Mouse (Mus musculus) limb, embryonic 11.5 days (tissue): ENCODE measurements around the gene Socs2. TPM values are rescaled to one million over a fixed set of nuclear protein-coding genes. Genes with fewer than 3 reads are reported as not detected.
A peak's percentile ranks its signal among the peaks of the same experiment; 100 is the strongest.

ENCODE experiments used
- ATAC-seq: fragments of 200-750 bp; cut with Nextera tagmentation; 2 replicates; pipeline ENCODE4 v1.8.0; 2017; ENCODE audit warnings: low read depth; ENCODE audit not compliant: insufficient number of reproducible peaks, low FRiP score, low TSS enrichment
- DNase-seq: peaks from one replicate; pipeline ENCODE4 v3.0.0-alpha.2; 2015; ENCODE audit warnings: low spot score
- H3K27ac ChIP-seq: fragments of 300-500 bp; sonication (generic); replicated peaks from 2 replicates; pipeline ENCODE4 v1.5.1; 2014; ENCODE audit warnings: low read depth, mild to moderate bottlenecking, low read length
- H3K27me3 ChIP-seq: fragments of 300-500 bp; sonication (generic); 2 replicates; pipeline ENCODE4 v1.6.1; 2014; ENCODE audit warnings: mild to moderate bottlenecking, low read length, mixed read lengths; ENCODE audit not compliant: control insufficient read depth, insufficient read depth
- H3K36me3 ChIP-seq: fragments of 300-500 bp; sonication (generic); 2 replicates; pipeline ENCODE4 v1.6.1; 2014; ENCODE audit warnings: mild to moderate bottlenecking, low read length, moderate library complexity, mixed read lengths; ENCODE audit not compliant: control insufficient read depth, insufficient read depth
- H3K4me1 ChIP-seq: fragments of 300-500 bp; sonication (generic); 2 replicates; pipeline ENCODE4 v1.6.1; 2014; ENCODE audit warnings: low read length, mixed read lengths; ENCODE audit not compliant: control insufficient read depth, insufficient read depth
- H3K4me2 ChIP-seq: fragments of 300-500 bp; sonication (generic); 2 replicates; pipeline ENCODE4 v1.6.1; 2014; ENCODE audit warnings: low read depth, mild to moderate bottlenecking, moderate library complexity; ENCODE audit not compliant: severe bottlenecking
- H3K4me3 ChIP-seq: fragments of 300-500 bp; sonication (generic); 2 replicates; pipeline ENCODE4 v1.5.1; 2014; ENCODE audit warnings: low read depth, low read length
- H3K9ac ChIP-seq: fragments of 300-500 bp; sonication (generic); 2 replicates; pipeline ENCODE4 v1.6.1; 2014; ENCODE audit warnings: mild to moderate bottlenecking, low read length
- H3K9me3 ChIP-seq: fragments of 300-500 bp; sonication (generic); 2 replicates; pipeline ENCODE4 v1.6.1; 2016; ENCODE audit warnings: low read length; ENCODE audit not compliant: control insufficient read depth
- WGBS: fragments of 180-500 bp; shearing (Covaris S2); extraction: QIAGEN DNeasy Blood & Tissue Kit; methylation state at CpG from one replicate; pipeline ENCODE4 v1.1.7; 2014; 5-methylcytosine and 5-hydroxymethylcytosine counted together
- polyA plus RNA-seq: library from polyadenylated mRNA; unstranded; fragments of >200 nt; fragmentation: Nextera tagmentation; extraction: Ambion mirVana; gene quantifications from 2 replicates; pipeline ENCODE4 v1.2.1, GENCODE M21; 2014

The Socs2 gene
- 42.9 and 48.1 TPM in 2 replicates for polyA plus RNA-seq

- Histone ChIP-seq H3K9ac (peak within 1 kb of the TSS; percentile 72), H3K4me2 (peak within 1 kb of the TSS; percentile 95), H3K27ac (peak within 1 kb of the TSS; percentile 70), H3K9me3 (no peaks in the 10 kb centered on the region), H3K27me3 (no peaks in the 10 kb centered on the region), H3K36me3 (no peaks in the 10 kb centered on the region), H3K4me1 (peaks cover 6% of the 10 kb centered on the region; the same call in 1 of the 2 replicates), H3K4me3 (peak within 1 kb of the TSS; percentile 57)
- under 1% methylated on average over 65 of the region's 66 CpGs for WGBS
- ATAC-seq (peak; percentile 82), DNase-seq (peak; percentile 93)
Measured at GRCm38 (mm10) chr10:95416685-95417495, at the start of gene Socs2. Socs2 (minus strand) TSS chr10:95417180.

- H3K4me1 ChIP-seq, result no peaks in the 10 kb centered on the region
- no peak overlapping the region for H3K9ac ChIP-seq
- no peaks in the 10 kb centered on the region for H3K9me3 ChIP-seq
- DNase-seq (no peak), ATAC-seq (no peak)
- no peak overlapping the region for H3K4me2 ChIP-seq
- H3K36me3 ChIP-seq, result no peaks in the 10 kb centered on the region
- no peak overlapping the region for H3K27ac ChIP-seq
- no peak overlapping the region for H3K4me3 ChIP-seq
- no peaks in the 10 kb centered on the region for H3K27me3 ChIP-seq
- WGBS, result 49% methylated on average over 4 of the region's 4 CpGs
Measured at GRCm38 (mm10) chr10:95465485-95465896, 48.5 kb upstream of the Socs2 start.

DNA sequence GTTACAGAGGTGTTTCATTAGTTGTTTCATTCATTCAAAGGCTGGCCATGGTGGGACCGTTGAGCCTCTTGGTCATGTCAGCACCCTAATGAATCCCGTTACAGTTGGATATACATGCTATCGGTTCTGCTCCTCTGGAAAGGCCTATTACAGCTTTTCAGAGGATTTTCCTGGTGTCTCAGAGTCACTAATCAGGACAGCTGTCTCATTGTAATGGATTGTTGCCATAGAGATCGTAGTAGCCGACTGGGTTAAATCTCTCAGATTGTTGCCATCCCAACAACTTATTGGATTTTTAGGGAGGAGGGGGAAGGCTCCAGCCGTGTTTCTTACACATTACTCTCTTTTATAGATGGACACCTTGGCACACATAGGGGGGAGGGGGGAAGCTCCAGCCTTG lies 47.5 kb upstream of the Socs2 start:
- Histone ChIP-seq H3K9ac (no peak overlapping the region), H3K27ac (no peak overlapping the region), H3K4me3 (no peak overlapping the region), H3K9me3 (no peaks in the 10 kb centered on the region), H3K4me2 (no peak overlapping the region), H3K4me1 (no peaks in the 10 kb centered on the region), H3K36me3 (no peaks in the 10 kb centered on the region), H3K27me3 (no peaks in the 10 kb centered on the region)
- WGBS, result 44% methylated on average over 6 of the region's 6 CpGs
- no peak for DNase-seq
- ATAC-seq, result no peak

DNA sequence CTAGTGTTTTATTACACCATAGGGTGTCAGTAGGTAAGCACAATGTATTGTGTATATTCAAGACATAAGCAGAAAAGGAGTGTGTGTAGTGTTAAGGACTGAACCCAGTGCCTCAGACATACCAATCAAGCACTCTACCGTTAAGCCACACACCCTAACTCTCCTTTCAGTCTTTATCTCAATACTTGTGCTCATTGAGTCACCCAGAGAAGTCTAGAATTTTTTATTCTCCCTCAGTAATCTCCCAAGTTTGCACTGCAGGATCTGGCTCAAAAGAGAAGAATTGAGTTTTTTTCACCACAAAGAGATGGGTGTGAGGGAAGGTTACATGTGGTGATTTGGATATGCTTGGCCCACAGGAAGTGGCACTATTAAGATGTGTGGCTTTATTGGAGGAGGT lies 45.3 kb upstream of the Socs2 start:
- no peaks in the 10 kb centered on the region for H3K27me3 ChIP-seq
- DNase-seq, result no peak
- H3K27ac ChIP-seq, result no peak overlapping the region
- no peaks in the 10 kb centered on the region for H3K36me3 ChIP-seq
- no peaks in the 10 kb centered on the region for H3K4me1 ChIP-seq
- H3K4me3 ChIP-seq, result no peak overlapping the region
- H3K9me3 ChIP-seq, result no peaks in the 10 kb centered on the region
- WGBS, result 71% methylated on average over 1 of the region's 1 CpGs
- no peak for ATAC-seq
- no peak overlapping the region for H3K9ac ChIP-seq
- no peak overlapping the region for H3K4me2 ChIP-seq

- no peak for ATAC-seq
- 76% methylated on average over 4 of the region's 4 CpGs for WGBS
- H3K27ac ChIP-seq, result no peak overlapping the region
Measured at GRCm38 (mm10) chr10:95461053-95461553, 44.1 kb upstream of the Socs2 start.

GRCm38 (mm10) chr10:95458050-95458806 lies 41.2 kb upstream of the Socs2 start:
- Histone ChIP-seq H3K9me3 (no peaks in the 10 kb centered on the region), H3K4me3 (no peak overlapping the region), H3K27me3 (no peaks in the 10 kb centered on the region), H3K4me2 (no peak overlapping the region), H3K36me3 (no peaks in the 10 kb centered on the region), H3K9ac (no peak overlapping the region), H3K4me1 (no peaks in the 10 kb centered on the region), H3K27ac (no peak overlapping the region)
- ATAC-seq (no peak), DNase-seq (no peak)
- whole genome bisulfite sequencing, result 89% methylated on average over 9 of the region's 9 CpGs

More at GRCm38 (mm10) chr10:95461053-95461553, 44.1 kb upstream of the Socs2 start:
- Histone ChIP-seq H3K4me1 (no peaks in the 10 kb centered on the region), H3K4me3 (no peak overlapping the region), H3K27me3 (no peaks in the 10 kb centered on the region), H3K36me3 (no peaks in the 10 kb centered on the region), H3K9me3 (no peaks in the 10 kb centered on the region), H3K9ac (no peak overlapping the region), H3K4me2 (no peak overlapping the region)
- DNase-seq, result no peak

DNA sequence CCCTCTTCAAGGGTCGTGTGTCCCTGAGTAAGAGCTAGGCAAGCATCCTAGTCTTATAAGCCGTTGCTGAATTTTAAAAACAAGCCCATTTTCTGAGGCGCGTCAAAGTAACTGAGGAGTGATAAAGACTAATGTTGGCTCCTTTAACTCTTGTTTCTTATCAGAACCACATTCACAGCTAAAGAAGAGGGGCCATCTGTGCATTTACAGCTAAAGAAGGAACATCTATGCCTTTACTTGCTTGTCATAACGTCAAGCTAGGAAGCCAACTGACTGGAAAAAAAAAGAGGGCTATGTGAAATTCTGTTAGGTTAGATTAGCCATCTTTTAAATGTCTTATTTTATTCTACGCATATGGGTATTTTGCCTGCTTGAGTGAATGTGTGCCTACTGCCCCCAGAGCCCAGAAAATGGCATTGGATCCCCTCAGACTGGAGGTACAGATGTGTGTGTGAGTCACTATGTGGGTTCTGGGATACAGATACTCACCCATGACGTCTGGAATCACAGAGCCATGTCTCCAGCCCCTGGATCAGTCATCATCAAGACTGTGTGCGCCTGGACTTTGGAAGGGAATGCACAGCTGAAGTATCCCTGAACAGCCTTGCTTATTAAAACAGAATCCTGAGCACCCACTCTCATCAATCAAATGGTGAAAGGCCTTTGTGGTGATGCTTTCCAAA lies 40.5 kb upstream of the Socs2 start:
- 85% methylated on average over 8 of the region's 8 CpGs for WGBS
- ATAC-seq (no peak), DNase-seq (no peak)
- no peaks in the 10 kb centered on the region for H3K9me3 ChIP-seq
- H3K9ac ChIP-seq, result no peak overlapping the region
- H3K4me2 ChIP-seq, result no peak overlapping the region
- H3K4me3 ChIP-seq, result no peak overlapping the region
- H3K4me1 ChIP-seq, result no peaks in the 10 kb centered on the region
- no peaks in the 10 kb centered on the region for H3K36me3 ChIP-seq
- no peak overlapping the region for H3K27ac ChIP-seq
- no peaks in the 10 kb centered on the region for H3K27me3 ChIP-seq

- 61% methylated on average over 2 of the region's 2 CpGs for WGBS
- Histone ChIP-seq H3K36me3 (no peaks in the 10 kb centered on the region), H3K4me3 (no peak overlapping the region), H3K27me3 (no peaks in the 10 kb centered on the region), H3K9ac (no peak overlapping the region), H3K4me2 (no peak overlapping the region), H3K4me1 (no peaks in the 10 kb centered on the region), H3K9me3 (no peaks in the 10 kb centered on the region), H3K27ac (no peak overlapping the region)
- no peak for DNase-seq
- no peak for ATAC-seq
Measured at GRCm38 (mm10) chr10:95456103-95456502, 39.1 kb upstream of the Socs2 start.
